In genomic region chr1:138983064-138983463, GRCm38 (mm10) we compare ENCODE assay signal across 14 mouse cellular contexts. TPM values are rescaled to one million over a fixed set of nuclear protein-coding genes. Genes with fewer than 3 reads are reported as not detected.
A peak's percentile ranks its signal among the peaks of the same experiment; 100 is the strongest.
DNase-seq lines count a peak whose midpoint lies in the region; ATAC-seq and TF ChIP-seq lines count a peak whose summit lies in the region.
"Had no signal": no experiment of that assay in that cellular context is flagged by ENCODE, and none has a peak within 500 bp of the region (broad histone marks: within the 10 kb centered on the region; RNA-seq: fewer than 3 reads in every experiment).

No protein-coding gene starts in this region.

- H3K36me3 ChIP-seq in heart, embryonic 13.5 days: no peaks in the 10 kb centered on the region
- no peaks in the 10 kb centered on the region for H3K36me3 ChIP-seq in kidney, postnatal 0 days (ENCODE audit: insufficient read depth, low read length)
- no peaks in the 10 kb centered on the region for H3K36me3 ChIP-seq in intestine, embryonic 16.5 days (ENCODE audit: control insufficient read depth, insufficient read depth, low read length)
- H3K36me3 ChIP-seq in small intestine, adult 2 months (ENCODE audit: control insufficient read depth, insufficient read depth, low read length): no peaks in the 10 kb centered on the region
- H3K36me3 ChIP-seq: embryonic facial prominence, embryonic 13.5 days had no signal

- no peaks in the 10 kb centered on the region for H3K27me3 ChIP-seq in heart, embryonic 13.5 days (replicated peaks)
- no peaks in the 10 kb centered on the region for H3K27me3 ChIP-seq in kidney, postnatal 0 days (ENCODE audit: insufficient read depth, low read length)
- no peaks in the 10 kb centered on the region for H3K27me3 ChIP-seq in intestine, embryonic 16.5 days (replicated peaks; ENCODE audit: control insufficient read depth, insufficient read depth, low read length)
- H3K27me3 ChIP-seq in small intestine, adult 2 months (ENCODE audit: control insufficient read depth, insufficient read depth, low read length): no peaks in the 10 kb centered on the region
- H3K27me3 ChIP-seq: embryonic facial prominence, embryonic 13.5 days had no signal

- DNase-seq in heart, postnatal 36 days: no peak
- no peak for DNase-seq in kidney, postnatal 0 days (ENCODE audit: low spot score)
- DNase-seq in kidney, postnatal 36 days: no peak
- no peak for DNase-seq in natural killer cell, adult 2 months (ENCODE audit: low spot score in 2 of 2)
- DNase-seq: cerebellum, adult 9-11 months; kidney, adult 18-20 months; liver; liver, postnatal 0 days; lung, postnatal 14 days; spleen, adult 18-20 months had no signal

- no peak for ATAC-seq in heart, embryonic 13.5 days (ENCODE audit: extremely low read depth, insufficient number of reproducible peaks, low FRiP score, low TSS enrichment)
- ATAC-seq in kidney, postnatal 0 days (replicated peaks; ENCODE audit: low FRiP score, low read depth): no peak
- no peak for ATAC-seq in intestine, embryonic 16.5 days

- peak overlapping the region; percentile 37; the same call in 1 of the 2 replicates for H3K9ac ChIP-seq in heart, embryonic 13.5 days
- no peak overlapping the region for H3K9ac ChIP-seq in kidney, postnatal 0 days (ENCODE audit: low read depth, low read length)
- H3K9ac ChIP-seq in intestine, embryonic 16.5 days (ENCODE audit: low read depth, low read length): no peak overlapping the region
- H3K9ac ChIP-seq: embryonic facial prominence, embryonic 13.5 days; liver, postnatal 0 days had no signal

- H3K4me1 ChIP-seq in heart, embryonic 13.5 days: peaks cover 34% of the 10 kb centered on the region
- H3K4me1 ChIP-seq in kidney, postnatal 0 days (replicated peaks; ENCODE audit: insufficient read depth, low read length): no peaks in the 10 kb centered on the region
- H3K4me1 ChIP-seq in intestine, embryonic 16.5 days (ENCODE audit: control insufficient read depth, insufficient read depth, low read length): peaks cover 22% of the 10 kb centered on the region
- H3K4me1 ChIP-seq in small intestine, adult 2 months (ENCODE audit: control insufficient read depth, insufficient read depth, insufficient read length, low read length): peaks cover 16% of the 10 kb centered on the region; the same call in 1 of the 2 replicates
- H3K4me1 ChIP-seq: embryonic facial prominence, embryonic 13.5 days had no signal

- peak overlapping the region; percentile 33 for H3K4me2 ChIP-seq in heart, embryonic 13.5 days
- 0 out of 2 replicates have a peak overlapping the region, but pooled peaks have one; percentile 5 for H3K4me2 ChIP-seq in kidney, postnatal 0 days (ENCODE audit: low read length)
- peak overlapping the region; percentile 24; the same call in 1 of the 2 replicates for H3K4me2 ChIP-seq in intestine, embryonic 16.5 days (ENCODE audit: low read depth, low read length)
- H3K4me2 ChIP-seq: embryonic facial prominence, embryonic 13.5 days had no signal

- no peak for TF ChIP-seq CTCF in kidney, postnatal 0 days (IDR thresholded peaks at IDR 0.05; ENCODE audit: low read depth)
- TF ChIP-seq CTCF in small intestine, adult 2 months (IDR thresholded peaks at IDR 0.05; ENCODE audit: extremely low read depth, insufficient read length, insufficient replicate concordance, low read depth, low read length): no peak

- H3K4me3 ChIP-seq in heart, embryonic 13.5 days: no peak overlapping the region
- H3K4me3 ChIP-seq in kidney, postnatal 0 days (replicated peaks; ENCODE audit: low read depth, low read length): no peak overlapping the region
- no peak overlapping the region for H3K4me3 ChIP-seq in intestine, embryonic 16.5 days (ENCODE audit: low read length)
- no peak overlapping the region for H3K4me3 ChIP-seq in small intestine, adult 2 months (ENCODE audit: low read depth, low read length)
- H3K4me3 ChIP-seq: embryonic facial prominence, embryonic 13.5 days had no signal

- intact Hi-C loops in heart, postnatal 36 days (cut with DNase I): no loop called here

- H3K27ac ChIP-seq in heart, embryonic 13.5 days (replicated peaks): peak overlapping the region; percentile 48
- H3K27ac ChIP-seq in kidney, postnatal 0 days: no peak overlapping the region
- no peak overlapping the region for H3K27ac ChIP-seq in intestine, embryonic 16.5 days (ENCODE audit: low read length)
- H3K27ac ChIP-seq in small intestine, adult 2 months (ENCODE audit: insufficient read depth, low read depth, low read length): peak overlapping the region; percentile 81; the same call in 1 of the 2 replicates
- H3K27ac ChIP-seq: embryonic facial prominence, embryonic 13.5 days had no signal

- no peak for TF ChIP-seq POLR2A in small intestine, adult 2 months (IDR thresholded peaks at IDR 0.05; ENCODE audit: low read depth, low read length)

- 53% methylated on average over 2 of the region's 2 CpGs for WGBS in heart, embryonic 13.5 days
- 57% methylated on average over 2 of the region's 2 CpGs for WGBS in kidney, postnatal 0 days
- WGBS in intestine, embryonic 16.5 days: 42% methylated on average over 2 of the region's 2 CpGs
- WGBS in small intestine, adult 2 months: 52% methylated on average over 2 of the region's 2 CpGs

- H3K9me3 ChIP-seq in heart, embryonic 13.5 days: no peaks in the 10 kb centered on the region
- H3K9me3 ChIP-seq in kidney, postnatal 0 days (replicated peaks; ENCODE audit: low read length): no peaks in the 10 kb centered on the region
- no peaks in the 10 kb centered on the region for H3K9me3 ChIP-seq in intestine, embryonic 16.5 days (ENCODE audit: control insufficient read depth, low read length)
- H3K9me3 ChIP-seq: embryonic facial prominence, embryonic 13.5 days had no signal

RNA-seq across cellular contexts. Expression of gene Dennd1b, which starts 19.8 kb away (rescaled TPM):
- 8.8 and 10.0 TPM in 2 replicates for polyA plus RNA-seq in heart, embryonic 13.5 days (2015; fragmentation: Nextera tagmentation; extraction: Ambion mirVana)
- 10 to 100 TPM; 19.8 to 20.8 TPM for total RNA-seq in heart, postnatal 36 days (2021)
- 11.4 and 12.8 TPM in 2 replicates for polyA plus RNA-seq in kidney, postnatal 0 days (2015; fragmentation: Nextera tagmentation; extraction: Ambion mirVana)
- 5.3 and 6.6 TPM in 2 replicates for polyA plus RNA-seq in intestine, embryonic 16.5 days (2015; fragmentation: Nextera tagmentation; extraction: Ambion mirVana)
- polyA plus RNA-seq in small intestine, adult 2 months (2012; rRNA removed): 8.4 and 13.6 TPM in 2 replicates

Comparison
In these comparisons a context has a peak if more than half of its experiments do, and no peak if none do; other contexts are left out.
1. H3K27ac ChIP-seq: peak in heart, embryonic 13.5 days (single experiment) and small intestine, adult 2 months (single experiment); none in kidney, postnatal 0 days (single experiment) and intestine, embryonic 16.5 days (single experiment).
2. Peak in every context shown above with its lines, with median percentiles within 50 percentile points of each other: H3K4me2 ChIP-seq.